Mouse (Mus musculus) right cerebral cortex, postnatal 4 days (tissue): ENCODE measurements around the gene St6galnac6.

Experiments
- DNase-seq: peaks from one replicate; pipeline ENCODE4 v3.0.0-alpha.2; 2022

The St6galnac6 gene

DNA sequence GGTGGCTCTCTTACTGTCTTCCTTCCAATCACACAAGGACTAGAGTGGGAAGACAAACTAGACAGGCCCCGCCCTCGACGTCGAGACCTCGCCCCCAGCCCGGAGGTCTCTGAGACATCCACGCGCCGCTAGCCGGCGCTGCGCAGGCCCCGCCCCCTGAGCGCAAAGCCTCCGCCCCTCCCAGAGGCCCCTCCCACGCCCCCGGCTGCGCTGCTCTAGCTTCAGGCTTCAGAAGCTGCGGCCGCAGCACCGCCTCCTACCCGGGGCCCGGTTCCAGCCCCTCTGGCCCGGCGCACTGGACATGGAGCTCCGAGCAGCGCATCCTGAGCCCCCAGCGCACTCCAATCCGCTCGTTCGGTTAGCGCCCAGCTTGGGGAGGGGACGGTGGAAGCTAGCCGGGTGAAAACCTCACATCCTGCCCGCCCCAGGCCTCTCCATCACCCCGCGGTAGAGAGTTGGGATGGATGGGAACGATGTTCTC is 12.6 kb upstream of the St6galnac6 start, which contains the start of gene St6galnac4:
St6galnac4 (plus strand) TSS at position 225 of the 481 bp plus-strand sequence.
- DNase-seq, result peak; percentile 88

DNA sequence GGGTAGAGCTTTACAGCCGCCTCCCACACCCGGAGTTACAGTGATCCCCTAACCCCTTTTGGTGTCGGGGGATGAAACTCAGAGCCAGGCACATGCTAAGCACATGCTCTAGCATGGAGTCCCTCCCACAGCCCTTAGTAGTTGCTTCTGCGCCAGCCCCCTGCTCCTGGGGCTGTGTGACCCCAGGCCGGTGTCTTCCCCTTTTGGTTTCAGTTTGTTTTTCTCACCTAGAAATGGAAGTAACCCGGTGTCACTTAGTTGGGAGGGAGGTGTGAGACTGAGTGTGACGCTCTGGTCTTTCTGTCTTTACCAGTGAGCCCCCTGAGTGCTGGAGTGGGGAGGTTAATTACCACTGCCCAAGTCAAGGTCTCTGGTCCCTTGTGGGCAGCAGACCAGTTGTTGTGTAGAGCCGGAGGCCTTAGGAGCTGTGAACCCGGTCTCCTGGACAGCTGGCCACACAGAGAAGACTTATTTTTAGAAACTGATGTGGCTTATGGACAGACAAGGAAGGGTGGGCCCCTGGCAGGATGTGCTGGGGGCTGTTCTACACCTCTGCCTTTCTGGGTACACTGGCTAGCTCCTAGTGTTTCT is 11.7 kb upstream of the St6galnac6 start:
- no peak for DNase-seq

DNA sequence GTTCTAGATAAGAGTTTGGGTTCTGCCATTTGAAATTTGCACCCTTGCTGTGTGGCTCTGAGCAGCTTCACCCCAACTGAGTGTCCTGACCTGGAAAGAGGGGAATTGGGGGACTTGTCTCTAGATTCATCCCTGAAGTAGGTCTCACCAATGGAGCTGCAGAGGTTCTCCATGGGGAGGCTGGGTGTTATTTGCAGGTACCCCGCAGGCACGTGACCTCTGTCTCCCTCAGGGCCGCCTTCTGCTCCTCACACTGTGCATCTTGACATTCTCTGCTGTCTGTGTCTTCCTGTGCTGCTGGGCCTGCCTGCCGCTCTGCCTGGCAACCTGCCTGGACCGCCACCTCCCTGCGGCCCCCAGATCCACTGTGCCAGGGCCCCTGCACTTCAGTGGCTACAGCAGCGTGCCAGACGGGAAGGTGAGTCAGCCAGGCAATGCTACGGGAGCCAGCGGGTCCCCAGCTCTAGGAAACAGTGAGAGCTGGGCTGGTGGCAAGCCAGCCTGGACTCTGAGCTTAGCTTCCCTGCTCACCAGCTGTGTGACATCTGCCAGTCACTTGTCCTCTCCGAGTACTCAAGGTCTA is 10.2 kb upstream of the St6galnac6 start:
- DNase-seq, result no peak

DNA sequence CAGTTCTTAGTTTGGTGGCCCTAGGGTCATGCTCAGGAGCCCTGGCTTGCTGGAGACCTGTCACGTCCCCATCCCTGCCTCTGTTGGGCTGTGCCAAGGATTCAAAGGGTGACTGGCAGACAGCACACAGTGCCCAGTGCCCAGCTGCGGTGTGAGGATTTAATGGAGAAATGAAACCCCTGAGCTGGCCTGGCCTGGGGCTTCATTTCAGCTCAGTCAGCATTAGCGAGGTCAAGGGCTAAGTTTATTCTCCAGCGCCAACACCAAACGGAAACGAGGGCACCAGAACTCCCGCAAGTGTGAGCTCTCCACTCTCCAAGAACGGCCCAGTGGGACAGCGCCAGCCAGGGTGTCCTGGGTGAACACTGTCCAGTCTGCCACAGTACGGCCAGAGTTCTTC is 9.3 kb upstream of the St6galnac6 start:
- DNase-seq, result no peak

DNA sequence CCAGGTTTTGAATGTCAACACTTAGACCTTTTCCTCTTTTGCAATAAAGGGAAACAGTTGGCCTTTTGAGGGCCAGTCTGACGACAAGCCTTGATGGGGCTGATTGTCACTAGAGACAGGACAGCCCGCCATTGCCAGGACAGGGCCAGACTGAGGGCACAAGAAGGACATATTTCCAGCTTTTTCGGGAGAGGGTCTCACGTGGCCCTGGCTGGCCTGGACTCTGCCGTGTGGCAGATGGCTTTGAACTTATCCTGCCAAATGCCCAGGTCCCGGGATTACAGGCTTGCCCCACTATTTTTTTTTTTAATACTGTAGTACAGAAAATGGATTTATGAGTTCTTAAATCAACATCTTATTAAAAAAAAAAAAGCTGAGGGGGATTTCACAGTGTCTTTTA is 8.3 kb upstream of the St6galnac6 start:
- DNase-seq, result no peak

DNA sequence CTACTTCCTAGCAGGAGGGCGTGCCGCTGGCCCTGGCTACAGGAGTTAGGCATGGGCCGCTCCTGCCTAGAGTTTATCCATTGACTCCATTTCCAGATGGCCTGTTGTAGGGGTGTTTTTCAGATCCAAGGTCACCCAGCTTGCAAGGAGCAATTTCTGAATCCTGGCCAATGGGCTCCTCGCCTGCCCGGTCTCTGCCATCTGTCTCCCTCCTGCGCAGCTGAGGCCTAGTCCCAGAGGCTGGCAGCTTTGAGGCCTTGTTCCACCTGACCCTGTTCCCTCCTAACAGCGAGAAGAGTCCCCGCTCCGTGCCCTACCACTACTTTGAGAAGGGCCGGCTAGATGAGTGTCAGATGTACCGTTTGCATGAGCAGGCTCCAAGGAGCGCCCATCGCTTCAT is 2.8 kb upstream of the St6galnac6 start:
- no peak for DNase-seq

DNA sequence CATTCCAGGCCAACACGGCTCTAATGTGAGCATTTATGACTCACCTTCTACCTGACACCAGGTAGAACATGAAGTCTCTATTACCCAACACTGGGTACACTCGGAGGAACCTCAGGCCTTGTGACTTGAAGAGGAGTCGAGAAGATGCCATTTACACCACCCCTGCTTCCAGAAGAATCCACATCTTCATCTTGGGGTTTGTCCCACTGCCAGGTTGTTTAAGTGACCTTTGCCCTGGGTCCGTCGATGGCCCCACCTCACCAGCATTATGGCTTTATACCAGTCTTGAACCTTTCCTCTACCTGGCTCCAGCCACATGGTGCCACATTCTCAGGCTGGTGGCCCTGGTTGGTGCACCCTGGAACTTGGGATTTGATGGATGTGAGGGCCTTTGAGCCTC is 2.3 kb upstream of the St6galnac6 start:
- DNase-seq, result no peak

DNA sequence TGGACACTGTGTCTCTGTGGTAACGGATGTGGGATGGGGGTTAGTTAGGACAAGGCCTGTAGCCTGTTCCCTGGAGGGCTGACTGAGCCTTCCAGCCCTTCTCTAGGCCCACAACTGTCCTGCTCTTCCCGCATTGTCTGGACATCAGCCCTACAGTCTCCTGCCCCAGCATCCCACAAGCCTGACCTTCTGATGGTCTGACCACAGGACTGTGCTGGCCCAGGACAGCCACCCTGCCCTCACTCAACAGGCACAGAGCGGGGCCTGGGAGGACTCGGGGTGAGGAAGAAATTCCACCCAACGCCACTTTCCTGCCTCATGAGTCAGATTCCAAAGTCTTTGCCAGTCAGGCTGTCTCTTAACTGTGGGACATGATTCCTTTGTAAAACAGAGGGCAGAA is 1.8 kb upstream of the St6galnac6 start:
- no peak for DNase-seq

DNA sequence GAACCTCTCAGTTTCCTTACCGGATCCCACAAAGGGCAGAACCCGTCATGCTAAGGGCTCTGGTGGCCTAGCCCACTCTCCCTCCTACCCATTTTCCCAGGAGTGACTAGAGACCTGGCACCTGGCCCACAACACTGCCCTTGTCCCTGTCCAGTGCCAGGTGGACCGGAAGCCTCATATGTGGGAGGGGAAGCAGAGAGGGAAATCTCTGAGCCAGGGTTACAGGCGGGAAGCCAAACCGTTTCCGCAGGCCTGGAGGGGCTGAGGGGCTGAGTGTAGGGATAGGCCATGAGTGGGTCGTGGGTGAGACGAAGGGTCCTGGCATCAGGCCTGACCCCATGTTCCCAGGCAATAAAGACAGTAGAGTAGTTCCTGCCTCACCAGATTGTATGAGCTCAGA is 1.0 kb upstream of the St6galnac6 start:
- DNase-seq, result no peak

DNA sequence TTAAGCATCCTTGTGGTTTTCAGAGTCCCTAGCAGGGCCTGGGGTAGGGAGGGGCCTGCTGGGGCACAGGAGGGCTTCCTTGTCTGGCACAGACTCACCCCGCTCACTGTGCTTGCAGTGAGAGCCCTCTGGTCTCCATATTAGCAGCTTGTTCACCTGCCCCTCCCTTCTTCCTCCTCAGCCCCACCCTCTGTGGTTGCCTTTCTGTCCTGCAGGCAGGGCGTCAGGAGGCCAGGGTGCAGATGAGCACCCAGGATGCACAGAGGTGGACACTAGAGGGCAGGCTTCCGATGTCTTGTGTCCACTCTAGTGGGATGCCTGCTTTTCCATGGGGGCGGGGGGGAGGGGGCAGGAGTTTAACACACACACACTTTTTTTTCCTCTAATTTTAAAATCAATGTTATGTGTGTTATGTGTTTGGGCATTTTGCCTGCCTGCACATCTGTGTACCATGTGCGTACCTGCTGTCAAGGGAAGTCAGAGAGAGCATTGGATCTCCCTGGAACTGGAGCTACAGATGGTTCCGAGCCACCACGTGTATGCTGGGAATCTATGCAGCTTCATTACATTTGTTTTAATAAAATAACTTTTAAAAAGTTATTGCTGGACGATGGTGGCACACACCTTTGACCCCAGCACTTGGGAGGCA is 2.0 kb downstream of the St6galnac6 start:
- no peak for DNase-seq

DNA sequence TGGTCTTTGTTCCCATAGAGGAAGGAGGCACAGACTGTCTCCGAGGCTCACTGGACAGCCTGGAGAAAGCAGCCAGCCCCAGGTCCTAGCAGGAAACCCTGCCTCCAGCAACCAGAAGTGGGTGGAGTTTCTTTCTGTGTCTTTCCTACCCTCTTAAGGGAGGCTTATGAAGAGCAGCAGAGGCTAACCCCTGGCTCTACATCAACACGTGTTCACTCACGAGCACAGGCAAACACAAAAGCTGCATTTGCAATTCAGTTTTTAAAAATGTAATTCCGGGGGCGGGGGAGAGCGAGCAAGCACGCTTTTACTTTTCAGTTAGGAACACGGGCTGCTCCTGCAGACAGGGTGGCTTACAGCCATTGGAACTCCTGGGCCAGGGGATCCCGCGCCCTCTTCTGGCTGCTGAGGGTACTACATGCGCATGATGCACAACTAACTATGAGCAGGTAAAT is 3.1 kb downstream of the St6galnac6 start:
- peak; percentile 95 for DNase-seq

DNA sequence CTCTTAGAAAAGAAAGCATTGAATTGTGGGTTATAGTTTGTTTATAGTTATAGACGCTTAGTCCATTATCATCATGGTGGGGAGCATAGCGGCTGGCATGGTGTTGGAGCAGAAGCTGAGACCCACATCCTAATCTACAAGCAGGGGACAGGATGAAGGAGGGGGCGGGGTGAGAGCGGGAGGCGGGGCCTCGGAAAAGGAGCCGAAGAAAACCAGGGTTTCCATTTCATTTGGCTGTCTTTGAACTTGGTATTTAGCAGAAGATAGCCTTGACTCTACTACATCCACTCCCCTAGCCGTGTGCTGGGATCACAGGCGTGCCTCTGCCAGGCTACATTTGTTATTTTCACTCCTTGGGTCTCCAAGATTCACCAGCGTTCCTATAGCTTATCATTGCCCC is 5.1 kb downstream of the St6galnac6 start:
- no peak for DNase-seq

DNA sequence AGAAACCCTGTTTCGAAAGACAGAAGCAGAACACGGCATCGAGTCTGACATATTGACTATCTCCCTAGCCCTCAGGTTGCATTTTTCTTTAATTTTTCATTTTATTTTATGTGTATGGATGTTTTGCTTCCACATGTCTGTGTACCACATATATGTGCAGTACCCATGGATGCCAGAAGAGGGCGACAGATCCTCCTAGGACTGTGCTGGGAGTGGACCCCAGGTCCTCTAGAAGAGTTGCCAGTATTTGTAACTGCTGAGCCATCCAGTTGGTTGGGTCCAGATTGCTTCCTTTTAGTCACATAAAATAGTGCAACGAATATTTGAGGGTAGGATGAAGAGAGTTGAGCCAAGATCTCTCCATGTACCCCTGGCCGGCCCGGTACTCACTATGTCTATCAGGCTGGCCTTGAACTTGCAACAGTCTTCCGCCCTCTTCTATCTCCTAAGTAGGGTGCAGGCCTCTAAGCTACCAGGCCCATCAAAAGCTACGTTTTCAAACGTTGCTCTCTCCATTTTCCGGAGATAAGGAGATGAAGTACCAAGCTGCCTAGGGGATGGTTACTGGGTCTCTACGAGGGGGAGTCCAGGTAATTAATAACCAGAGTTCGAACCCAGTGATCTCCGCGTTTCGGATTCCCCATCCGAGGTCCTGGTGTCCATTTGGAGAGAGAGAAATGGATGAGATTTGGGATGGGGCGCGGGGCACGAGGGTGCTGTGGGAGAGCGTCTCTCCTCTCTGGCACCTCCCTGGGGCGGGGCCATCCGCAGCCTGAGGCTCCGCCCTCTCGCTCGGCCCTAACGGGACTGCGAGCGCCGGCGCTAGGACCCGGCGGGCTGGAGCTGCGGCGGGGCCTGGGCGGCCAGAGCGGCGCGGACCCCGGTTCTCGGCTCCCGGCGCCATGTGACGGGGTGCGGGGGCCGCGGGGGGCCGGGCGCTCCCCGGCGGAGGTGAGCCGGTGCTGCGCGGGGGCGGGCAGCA is 6.9 kb downstream of the St6galnac6 start:
- peak; percentile 78 for DNase-seq

DNA sequence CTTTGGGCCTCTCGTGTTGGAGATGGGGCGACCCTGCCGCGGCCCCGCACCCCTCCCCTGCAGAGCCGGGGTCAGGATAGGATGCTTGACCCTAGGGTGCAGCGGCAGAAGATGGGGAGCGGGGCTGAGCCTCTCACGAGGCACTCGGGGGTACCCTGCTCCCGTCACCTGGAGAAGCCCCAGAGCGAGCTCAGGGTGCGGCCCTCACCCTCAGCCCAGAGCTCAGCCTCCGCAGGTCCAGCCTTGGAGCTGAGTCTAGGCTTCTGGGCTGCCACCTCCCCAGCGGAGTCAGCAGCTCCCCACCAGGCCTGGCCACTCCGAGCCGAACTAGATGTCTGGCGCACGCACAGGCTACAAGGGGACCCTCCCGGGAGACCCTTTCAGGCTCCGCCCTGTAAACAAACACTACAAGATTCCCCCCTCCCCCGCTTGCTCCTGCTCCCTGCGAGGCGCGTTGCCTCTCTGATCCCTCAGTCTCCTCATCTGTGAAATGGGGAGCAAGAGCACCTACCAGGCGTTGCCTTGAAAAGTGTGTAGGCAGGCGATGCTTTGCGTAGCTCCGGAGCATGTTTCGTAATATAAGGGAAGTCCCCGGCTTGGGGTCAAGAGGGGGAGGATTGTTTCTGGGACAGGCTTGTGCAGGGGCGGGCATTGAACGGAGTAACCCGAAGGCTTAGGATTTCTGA is 7.9 kb downstream of the St6galnac6 start:
- no peak for DNase-seq

DNA sequence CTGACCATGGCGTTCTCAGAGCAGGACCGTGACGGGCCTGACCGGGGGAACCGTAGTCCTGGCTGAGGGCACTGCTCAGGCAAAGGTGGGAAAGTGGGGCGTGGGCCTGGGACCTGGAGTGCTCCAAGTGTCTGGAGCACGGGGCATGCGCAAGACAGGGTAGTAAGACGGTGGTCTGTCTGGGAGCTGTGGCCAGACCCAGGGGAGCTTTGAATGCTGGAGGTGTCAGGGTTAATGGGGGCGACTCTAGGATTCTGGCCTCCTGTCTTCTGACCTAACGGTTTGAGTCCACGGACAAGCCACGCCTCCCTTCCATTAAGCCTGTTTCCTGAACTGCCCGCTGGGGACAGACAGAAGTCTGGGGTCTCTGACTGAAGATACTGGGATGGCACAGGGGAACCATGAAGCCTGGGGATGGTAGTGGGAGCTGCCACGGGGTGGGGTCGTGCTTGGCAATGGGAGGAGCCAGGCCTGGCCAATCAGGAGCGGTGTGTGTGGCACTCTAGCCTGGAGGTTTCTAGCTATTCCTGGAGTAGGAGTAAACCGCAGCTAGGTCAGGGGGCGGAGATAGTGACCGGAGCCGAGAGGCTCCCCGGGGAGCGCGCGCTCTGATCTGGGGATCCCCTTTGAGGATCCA is 8.8 kb downstream of the St6galnac6 start:
- DNase-seq, result no peak

DNA sequence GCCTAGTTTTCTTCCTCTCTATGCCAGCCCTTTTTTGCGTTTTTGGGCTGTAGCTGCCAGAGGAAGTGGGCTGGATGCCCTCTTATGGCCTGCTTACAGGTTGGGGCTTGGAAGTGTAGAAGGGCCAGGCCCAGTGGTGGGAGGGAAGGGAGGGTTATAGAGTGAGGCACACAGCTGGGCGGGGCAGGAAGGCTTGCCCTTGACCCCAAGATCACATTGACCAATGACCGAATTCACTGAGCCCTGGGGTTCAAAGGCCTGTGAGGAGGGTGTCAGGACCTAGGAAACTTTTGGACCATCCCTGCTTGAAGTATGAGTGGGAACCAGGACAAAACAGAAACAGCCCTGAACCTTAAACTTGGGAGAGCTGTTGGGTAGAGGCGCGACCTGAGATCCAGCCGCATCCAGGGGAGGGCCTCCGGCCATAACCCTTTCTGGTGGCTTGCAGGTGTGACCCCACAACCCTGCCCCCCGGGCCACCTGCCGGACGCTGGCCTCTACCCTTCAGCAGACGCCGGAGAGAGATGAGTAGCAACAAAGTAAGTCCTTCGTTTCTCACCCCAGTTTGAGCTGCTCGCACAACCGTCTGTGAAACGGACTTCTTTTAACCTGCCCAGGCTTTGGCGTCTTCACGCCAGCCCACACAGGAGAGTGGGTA is 9.4 kb downstream of the St6galnac6 start:
- no peak for DNase-seq

DNA sequence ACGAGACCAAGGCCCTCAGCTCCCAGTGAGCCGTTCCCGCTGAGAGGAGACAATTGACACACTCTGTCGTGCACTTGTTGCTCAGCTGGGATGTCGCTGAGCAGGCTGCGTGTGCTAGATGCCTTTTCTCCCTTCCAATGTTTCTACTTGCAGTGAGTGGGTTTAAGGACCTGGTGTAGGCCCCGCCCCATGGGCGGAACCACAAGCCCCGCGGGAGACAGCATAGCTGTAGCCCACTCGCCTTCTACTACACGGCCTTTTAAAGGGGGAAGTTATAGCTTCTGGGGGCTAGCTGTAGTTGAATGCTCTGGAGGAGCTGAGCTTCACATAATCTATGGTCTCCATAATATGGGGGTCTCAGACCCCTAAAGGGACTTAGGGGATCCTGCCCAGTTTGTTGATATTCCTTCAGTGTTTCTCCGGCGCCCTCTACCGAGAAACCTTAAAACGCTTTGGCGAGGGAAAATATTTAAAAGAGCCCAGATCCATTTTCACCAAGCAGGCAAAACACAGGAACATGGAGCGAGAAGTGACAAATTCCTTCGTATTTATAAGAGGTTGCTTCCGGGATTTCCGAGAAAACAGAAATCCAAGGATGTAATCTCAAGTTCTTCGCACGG is 11.2 kb downstream of the St6galnac6 start:
- no peak for DNase-seq

DNA sequence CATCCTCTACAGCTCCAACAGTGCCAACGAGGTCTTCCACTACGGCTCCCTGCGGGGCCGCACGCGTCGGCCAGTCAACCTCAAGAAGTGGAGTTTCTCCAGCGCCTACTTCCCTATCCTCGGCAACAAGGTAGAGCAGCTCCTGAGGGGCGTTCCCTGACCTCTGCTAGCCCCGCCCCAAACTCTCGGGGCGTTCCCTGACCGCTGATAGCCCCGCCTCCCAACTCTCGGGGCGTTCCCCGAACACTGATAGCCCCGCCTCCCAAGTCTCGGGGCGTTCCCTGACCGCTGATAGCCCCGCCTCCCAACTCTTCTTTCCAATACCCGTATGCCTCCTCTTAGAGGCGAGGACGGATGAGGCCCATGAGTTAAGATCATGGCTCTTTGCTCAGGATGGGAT is 12.8 kb downstream of the St6galnac6 start:
- no peak for DNase-seq

DNA sequence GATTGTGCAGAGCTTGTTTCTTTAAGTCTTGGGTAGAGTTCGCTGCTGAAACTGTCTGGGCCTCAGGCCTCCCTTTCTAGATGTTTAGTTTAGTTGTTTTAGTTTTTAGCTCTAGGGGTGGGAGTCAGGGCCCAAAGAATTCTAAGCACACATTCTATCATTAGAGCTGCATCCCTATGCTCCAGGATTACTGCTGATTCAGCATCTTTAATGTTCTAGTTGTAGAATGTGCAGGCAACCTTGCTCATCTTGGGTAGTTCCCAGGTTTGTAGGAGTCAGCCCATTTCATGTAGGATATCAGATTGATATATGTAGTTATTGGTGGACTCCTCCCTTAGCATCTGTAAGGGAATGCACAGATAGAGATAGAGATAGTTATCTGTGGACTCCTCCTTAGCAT is 17.6 kb downstream of the St6galnac6 start:
- DNase-seq, result no peak

DNA sequence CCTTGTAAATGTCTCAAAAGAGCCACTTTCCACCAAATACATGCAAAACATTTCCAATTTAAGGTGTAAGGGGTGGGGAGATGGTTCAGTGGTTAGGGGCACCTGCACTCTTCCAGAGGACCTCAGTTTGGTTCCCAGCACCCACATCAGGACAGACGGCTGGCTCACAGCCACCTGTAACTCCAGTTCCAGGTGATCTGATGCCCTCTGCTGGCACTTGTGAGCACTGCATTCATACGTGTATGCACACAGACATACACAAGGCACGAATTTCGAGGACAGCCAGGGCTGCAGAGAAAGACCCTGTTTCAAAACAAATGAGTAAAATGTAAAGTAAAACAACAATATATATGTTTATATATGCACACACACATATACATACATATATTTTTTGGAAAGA is 18.1 kb downstream of the St6galnac6 start:
- DNase-seq, result no peak

DNA sequence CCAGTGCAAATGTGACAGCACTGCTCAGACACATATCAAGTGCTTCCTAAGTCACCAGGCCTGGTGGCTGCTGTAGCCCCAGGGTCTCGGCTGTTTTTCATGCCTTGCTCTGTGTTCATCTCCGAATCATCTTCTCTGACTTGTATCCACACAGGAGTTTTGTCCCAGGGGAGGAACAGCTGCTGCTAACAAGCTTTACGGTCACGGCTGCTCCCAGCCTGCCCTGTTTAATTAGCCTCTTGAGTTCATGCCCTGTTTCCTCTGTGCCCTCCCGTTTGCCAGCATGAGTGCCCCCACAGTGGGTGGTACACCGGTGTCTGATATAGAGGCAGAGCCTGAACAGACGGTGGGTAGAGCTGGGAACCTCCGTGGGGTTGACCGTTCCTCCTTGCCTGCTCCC is 18.5 kb downstream of the St6galnac6 start:
- no peak for DNase-seq
